In genomic region chr2:146097532-146097931, GRCm38 (mm10) we compare ENCODE assay signal across 17 mouse cellular contexts.
"Had no signal": no experiment of that assay in that cellular context is flagged by ENCODE, and none has a peak within 500 bp of the region (broad histone marks: within the 10 kb centered on the region; RNA-seq: fewer than 3 reads in every experiment).

No protein-coding gene starts in this region.

- H3K9me3 ChIP-seq: limb, embryonic 15.5 days; neural tube, embryonic 15.5 days had no signal

- H3K4me3 ChIP-seq: limb, embryonic 15.5 days; myocyte; neural tube, embryonic 15.5 days had no signal

- H3K27me3 ChIP-seq: limb, embryonic 15.5 days; neural tube, embryonic 15.5 days had no signal

- H3K4me1 ChIP-seq: limb, embryonic 15.5 days; neural tube, embryonic 15.5 days had no signal

- H3K4me2 ChIP-seq: limb, embryonic 15.5 days; lung, embryonic 14.5 days; neural tube, embryonic 15.5 days had no signal

- H3K27ac ChIP-seq: kidney, postnatal 0 days; limb, embryonic 15.5 days; neural tube, embryonic 15.5 days had no signal

- H3K9ac ChIP-seq: limb, embryonic 15.5 days; lung, embryonic 14.5 days; neural tube, embryonic 15.5 days had no signal

- DNase-seq: kidney, adult 11 months; kidney, adult 9 months; kidney, postnatal 36 days; layer of hippocampus, adult 9-11 months; layer of hippocampus, postnatal 36 days; lung, embryonic 14.5 days; lung, postnatal 10 days; lung, postnatal 4 days; midbrain, embryonic 14.5 days; right cerebral cortex, postnatal 4 days; spleen, adult 18-20 months; thymus, adult 18-20 months; thymus, postnatal 14 days had no signal

- H3K36me3 ChIP-seq: limb, embryonic 15.5 days; neural tube, embryonic 15.5 days had no signal
